Mouse (Mus musculus): ENCODE measurements around the gene Ppp1r14a. TPM values are rescaled to one million over a fixed set of nuclear protein-coding genes. Genes with fewer than 3 reads are reported as not detected.

Ppp1r14a gene
- polyA plus RNA-seq, 1 experiment from 2014 or later = 56.7 TPM

- Histone ChIP-seq H3K4me3 (replicated peaks) (peak overlapping the region; percentile 52), H3K36me3 (no peaks in the 10 kb centered on the region), H3K9me3 (no peaks in the 10 kb centered on the region), H3K27ac (no peak overlapping the region), H3K27me3 (replicated peaks) (peaks cover 24% of the 10 kb centered on the region), H3K9ac (no peak overlapping the region), H3K4me2 (peak overlapping the region; percentile 96), H3K4me1 (peaks cover 38% of the 10 kb centered on the region)
- 38% methylated on average over 9 of the region's 9 CpGs for WGBS
- ATAC-seq (ENCODE audit: insufficient read depth, low FRiP score, low read depth) = no peak
Measured at GRCm38 (mm10) chr7:29305263-29305988, 16.3 kb downstream of the Ppp1r14a start.

- ATAC-seq (ENCODE audit: insufficient read depth, low FRiP score, low read depth) = no peak
- Histone ChIP-seq H3K9ac (no peak overlapping the region), H3K36me3 (no peaks in the 10 kb centered on the region), H3K4me3 (replicated peaks) (no peak overlapping the region), H3K9me3 (no peaks in the 10 kb centered on the region), H3K27me3 (replicated peaks) (peaks cover 24% of the 10 kb centered on the region), H3K27ac (no peak overlapping the region), H3K4me1 (peaks cover 38% of the 10 kb centered on the region), H3K4me2 (no peak overlapping the region)
- WGBS = 57% methylated on average over 7 of the region's 7 CpGs
Measured at GRCm38 (mm10) chr7:29306108-29306507, 17.0 kb downstream of the Ppp1r14a start.

DNA sequence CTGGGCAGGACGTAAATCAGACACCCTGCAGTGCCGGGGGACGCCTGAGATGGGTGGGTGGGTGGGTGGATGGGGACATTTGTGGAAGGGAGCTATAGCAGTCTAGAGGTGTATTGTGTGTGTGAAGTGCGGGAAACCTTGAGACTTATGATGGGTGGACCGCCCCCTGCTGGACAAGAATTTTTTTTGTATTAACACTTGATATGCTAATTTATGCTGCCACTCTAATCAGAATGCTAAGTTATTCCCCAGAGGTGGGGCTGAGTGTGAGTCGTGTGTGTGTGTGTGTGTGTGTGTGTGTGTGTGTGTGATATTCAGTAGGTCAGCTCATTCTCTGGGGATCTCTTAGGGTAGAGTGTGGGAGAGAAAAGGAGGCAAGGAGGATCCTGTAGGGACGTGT, 17.5 kb downstream of the Ppp1r14a start:
- Histone ChIP-seq H3K4me2 (no peak overlapping the region), H3K36me3 (no peaks in the 10 kb centered on the region), H3K9ac (no peak overlapping the region), H3K9me3 (no peaks in the 10 kb centered on the region), H3K27ac (no peak overlapping the region), H3K27me3 (replicated peaks) (peaks cover 24% of the 10 kb centered on the region), H3K4me3 (replicated peaks) (no peak overlapping the region), H3K4me1 (peaks cover 38% of the 10 kb centered on the region)
- no peak for ATAC-seq (ENCODE audit: insufficient read depth, low FRiP score, low read depth)
- WGBS = 31% methylated on average over 7 of the region's 7 CpGs

GRCm38 (mm10) chr7:29307350-29308104, 18.4 kb downstream of the Ppp1r14a start:
- no peaks in the 10 kb centered on the region for H3K9me3 ChIP-seq
- H3K9ac ChIP-seq = no peak overlapping the region
- H3K4me2 ChIP-seq = peak overlapping the region; percentile 96
- peak overlapping the region; percentile 52; the same call in 1 of the 2 replicates for H3K27ac ChIP-seq
- no peaks in the 10 kb centered on the region for H3K36me3 ChIP-seq
- peak overlapping the region; percentile 69 for H3K4me3 ChIP-seq (replicated peaks)
- peaks cover 24% of the 10 kb centered on the region for H3K27me3 ChIP-seq (replicated peaks)
- 2% methylated on average over 42 of the region's 42 CpGs for WGBS
- peaks cover 38% of the 10 kb centered on the region for H3K4me1 ChIP-seq
- peak; percentile 78 for ATAC-seq (ENCODE audit: insufficient read depth, low FRiP score, low read depth)

- ATAC-seq (ENCODE audit: insufficient read depth, low FRiP score, low read depth) = no peak
- Histone ChIP-seq H3K9ac (peak overlapping the region; percentile 31; the same call in 1 of the 2 replicates), H3K36me3 (no peaks in the 10 kb centered on the region), H3K4me1 (peaks cover 37% of the 10 kb centered on the region), H3K9me3 (no peaks in the 10 kb centered on the region), H3K4me3 (replicated peaks) (peak overlapping the region; percentile 47), H3K27ac (no peak overlapping the region), H3K27me3 (replicated peaks) (peaks cover 20% of the 10 kb centered on the region), H3K4me2 (peak overlapping the region; percentile 90)
- under 1% methylated on average over 36 of the region's 36 CpGs for WGBS
Measured at GRCm38 (mm10) chr7:29309221-29309721, 20.2 kb downstream of the Ppp1r14a start.

GRCm38 (mm10) chr7:29309749-29310148, 20.6 kb downstream of the Ppp1r14a start:
- no peak for ATAC-seq (ENCODE audit: insufficient read depth, low FRiP score, low read depth)
- H3K27ac ChIP-seq = no peak overlapping the region
- peak overlapping the region; percentile 47 for H3K4me3 ChIP-seq (replicated peaks)
- peaks cover 32% of the 10 kb centered on the region for H3K4me1 ChIP-seq
- no peaks in the 10 kb centered on the region for H3K9me3 ChIP-seq
- H3K4me2 ChIP-seq = peak overlapping the region; percentile 90
- H3K27me3 ChIP-seq (replicated peaks) = peaks cover 16% of the 10 kb centered on the region
- 4% methylated on average over 5 of the region's 5 CpGs for WGBS
- H3K36me3 ChIP-seq = no peaks in the 10 kb centered on the region
- peak overlapping the region; percentile 31; the same call in 1 of the 2 replicates for H3K9ac ChIP-seq

- WGBS = 36% methylated on average over 9 of the region's 9 CpGs
- no peaks in the 10 kb centered on the region for H3K36me3 ChIP-seq
- no peak overlapping the region for H3K27ac ChIP-seq
- H3K4me3 ChIP-seq (replicated peaks) = no peak overlapping the region
- no peak overlapping the region for H3K9ac ChIP-seq
- H3K27me3 ChIP-seq (replicated peaks) = no peaks in the 10 kb centered on the region; the same call in 1 of the 2 replicates
- no peak overlapping the region for H3K4me2 ChIP-seq
- no peak for ATAC-seq (ENCODE audit: insufficient read depth, low FRiP score, low read depth)
- H3K4me1 ChIP-seq = peaks cover 36% of the 10 kb centered on the region
- H3K9me3 ChIP-seq = no peaks in the 10 kb centered on the region
Measured at GRCm38 (mm10) chr7:29313051-29313450, 23.9 kb downstream of the Ppp1r14a start.

DNA sequence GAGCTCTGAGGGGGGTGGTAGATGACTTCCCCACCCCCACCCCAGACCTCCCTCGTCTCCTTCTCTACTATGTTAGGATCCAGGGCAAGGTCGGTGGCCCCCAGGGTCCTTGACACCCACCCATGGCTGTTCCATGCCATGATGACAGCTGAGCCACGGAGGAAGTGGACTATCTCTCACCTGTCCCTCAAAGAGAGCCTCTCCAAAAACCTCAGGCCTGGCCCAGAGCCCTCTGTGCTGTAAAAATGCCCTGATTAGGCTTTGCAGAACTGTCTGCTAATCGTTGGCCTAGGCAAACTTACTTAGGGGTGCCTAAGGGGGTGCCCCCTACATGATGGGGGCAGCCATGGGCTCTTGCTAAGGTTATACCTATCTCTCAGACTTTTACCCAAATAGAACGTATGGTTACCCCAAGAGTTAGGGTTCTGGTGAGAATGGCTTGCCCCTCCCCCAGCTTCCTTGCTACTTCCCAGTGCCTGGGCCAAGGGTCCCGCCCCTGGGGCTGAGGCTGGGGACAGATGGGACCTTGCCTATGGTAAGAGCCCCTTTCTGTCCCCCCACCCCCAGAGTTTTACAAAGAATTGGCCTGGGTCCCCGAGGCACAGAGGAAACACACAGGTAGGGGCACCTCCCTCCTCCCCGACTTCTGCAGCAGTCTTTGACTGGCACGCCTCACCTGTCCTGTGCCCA, 24.6 kb downstream of the Ppp1r14a start:
- no peak overlapping the region for H3K9ac ChIP-seq
- H3K27me3 ChIP-seq (replicated peaks) = no peaks in the 10 kb centered on the region; the same call in 1 of the 2 replicates
- peaks cover 40% of the 10 kb centered on the region for H3K4me1 ChIP-seq
- H3K27ac ChIP-seq = no peak overlapping the region
- no peak for ATAC-seq (ENCODE audit: insufficient read depth, low FRiP score, low read depth)
- H3K4me2 ChIP-seq = no peak overlapping the region
- no peaks in the 10 kb centered on the region for H3K36me3 ChIP-seq
- no peaks in the 10 kb centered on the region for H3K9me3 ChIP-seq
- WGBS = 51% methylated on average over 9 of the region's 9 CpGs
- no peak overlapping the region for H3K4me3 ChIP-seq (replicated peaks)

GRCm38 (mm10) chr7:29314844-29315628, 25.9 kb downstream of the Ppp1r14a start:
- Histone ChIP-seq H3K4me3 (replicated peaks) (no peak overlapping the region), H3K4me2 (no peak overlapping the region), H3K27ac (no peak overlapping the region), H3K9ac (no peak overlapping the region), H3K36me3 (no peaks in the 10 kb centered on the region), H3K27me3 (replicated peaks) (no peaks in the 10 kb centered on the region), H3K4me1 (peaks cover 44% of the 10 kb centered on the region), H3K9me3 (no peaks in the 10 kb centered on the region)
- WGBS = 72% methylated on average over 13 of the region's 13 CpGs
- ATAC-seq (ENCODE audit: insufficient read depth, low FRiP score, low read depth) = no peak

DNA sequence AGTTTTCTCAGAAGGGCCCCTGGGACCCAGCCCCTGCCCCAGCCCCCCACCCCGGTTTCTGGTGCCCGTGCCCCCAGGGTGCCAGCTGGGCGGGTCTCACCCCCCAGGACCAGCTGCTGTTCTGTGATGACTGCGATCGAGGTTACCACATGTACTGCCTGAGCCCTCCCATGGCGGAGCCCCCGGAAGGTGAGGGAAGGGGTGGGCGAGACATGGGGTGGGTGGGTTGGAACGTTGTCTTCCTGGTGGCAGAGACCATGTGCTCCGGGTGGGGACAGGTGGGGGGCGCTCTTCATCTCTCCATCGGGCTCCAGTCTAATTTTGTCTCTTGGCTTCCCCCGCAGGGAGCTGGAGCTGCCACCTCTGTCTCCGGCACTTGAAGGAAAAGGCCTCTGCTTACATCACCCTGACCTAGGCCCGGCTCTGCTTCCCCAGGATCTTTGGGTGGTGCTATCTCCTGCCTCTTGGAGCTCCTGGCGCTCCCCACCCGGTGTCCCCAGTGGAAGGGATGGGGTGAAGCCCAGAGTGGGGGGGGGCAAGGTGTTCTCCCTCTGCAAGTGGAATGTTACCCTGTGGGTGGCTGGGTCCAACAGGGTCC, 27.1 kb downstream of the Ppp1r14a start:
- Histone ChIP-seq H3K4me3 (replicated peaks) (no peak overlapping the region), H3K36me3 (no peaks in the 10 kb centered on the region), H3K9me3 (no peaks in the 10 kb centered on the region), H3K4me1 (peaks cover 50% of the 10 kb centered on the region), H3K4me2 (0 out of 2 replicates have a peak overlapping the region, but pooled peaks have one; percentile 5), H3K9ac (no peak overlapping the region), H3K27ac (peak overlapping the region; percentile 82), H3K27me3 (replicated peaks) (no peaks in the 10 kb centered on the region)
- WGBS = 58% methylated on average over 17 of the region's 17 CpGs
- no peak for ATAC-seq (ENCODE audit: insufficient read depth, low FRiP score, low read depth)

GRCm38 (mm10) chr7:29316976-29317375, 27.9 kb downstream of the Ppp1r14a start:
- Histone ChIP-seq H3K4me2 (peak overlapping the region; percentile 44), H3K4me3 (replicated peaks) (no peak overlapping the region; the same call in 1 of the 2 replicates), H3K27ac (peak overlapping the region; percentile 82), H3K9ac (no peak overlapping the region), H3K4me1 (peaks cover 50% of the 10 kb centered on the region), H3K36me3 (no peaks in the 10 kb centered on the region), H3K9me3 (no peaks in the 10 kb centered on the region), H3K27me3 (replicated peaks) (no peaks in the 10 kb centered on the region)
- WGBS = 8% methylated on average over 10 of the region's 10 CpGs
- ATAC-seq (ENCODE audit: insufficient read depth, low FRiP score, low read depth) = peak; percentile 44; the same call in 1 of the 2 replicates
